Mouse (Mus musculus) liver, embryonic 14.5 days (tissue): ENCODE results near the gene Opcml. TPM values are rescaled to one million over a fixed set of nuclear protein-coding genes. Genes with fewer than 3 reads are reported as not detected.

ENCODE experiments used
- ATAC-seq: fragments of 200-750 bp; cut with Nextera tagmentation; 2 replicates; pipeline ENCODE4 v1.8.0; 2017; ENCODE audit warnings: moderate number of reproducible peaks, mild to moderate bottlenecking, moderate library complexity; ENCODE audit not compliant: insufficient read depth
- DNase-seq, 3 experiments: peaks; one replicate each; pipeline ENCODE4 v3.0.0-alpha.2; 2012 to 2013; ENCODE audit warnings: low read depth in 3 of 3, low spot score in 3 of 3
- H3K27ac ChIP-seq: fragments of 300-500 bp; sonication (generic); 2 replicates; pipeline ENCODE4 v1.5.1; 2014; ENCODE audit warnings: moderate library complexity, mild to moderate bottlenecking, control low read depth, inconsistent platforms
- H3K27me3 ChIP-seq: fragments of 300-500 bp; sonication (generic); 2 replicates; pipeline ENCODE4 v1.6.1; 2014; ENCODE audit warnings: mild to moderate bottlenecking, low read length, moderate library complexity; ENCODE audit not compliant: control insufficient read depth, insufficient read depth
- H3K36me3 ChIP-seq: fragments of 300-500 bp; sonication (generic); replicated peaks from 2 replicates; pipeline ENCODE4 v1.6.1; 2014; ENCODE audit warnings: low read depth; ENCODE audit not compliant: control insufficient read depth, insufficient read depth
- H3K4me1 ChIP-seq, 2 experiments: fragments of 200-500 bp in 1 of 2; fragments of 300-500 bp in 1 of 2; sonication (generic) in 1 of 2; replicated peaks; 2 replicates each; pipeline ENCODE4 v1.6.1; 2012 to 2014; ENCODE audit warnings: antibody characterized with exemption in 1 of 2, inconsistent platforms in 1 of 2, low read length in 1 of 2; ENCODE audit not compliant: control insufficient read depth in 2 of 2, insufficient read depth in 2 of 2
- H3K4me2 ChIP-seq: fragments of 300-500 bp; sonication (generic); 2 replicates; pipeline ENCODE4 v1.6.1; 2014; ENCODE audit warnings: low read depth, mild to moderate bottlenecking, control low read depth, moderate library complexity
- H3K4me3 ChIP-seq, 2 experiments: fragments of 200-500 bp in 1 of 2; fragments of 300-500 bp in 1 of 2; sonication (generic) in 1 of 2; 2 replicates each; pipeline ENCODE4 v1.5.1; 2012 to 2014; ENCODE audit warnings: low read depth in 2 of 2, low read length in 2 of 2, mild to moderate bottlenecking in 2 of 2, control low read depth in 1 of 2, inconsistent platforms in 1 of 2, moderate library complexity in 1 of 2; ENCODE audit not compliant: insufficient read depth in 1 of 2
- H3K9ac ChIP-seq: fragments of 300-500 bp; sonication (generic); replicated peaks from 2 replicates; pipeline ENCODE4 v1.6.1; 2014; ENCODE audit warnings: mild to moderate bottlenecking, control low read depth, moderate library complexity
- H3K9me3 ChIP-seq: fragments of 300-500 bp; sonication (generic); 2 replicates; pipeline ENCODE4 v1.6.1; 2016; ENCODE audit warnings: low read length, mixed read lengths; ENCODE audit not compliant: control insufficient read depth
- CTCF ChIP-seq: IDR thresholded peaks from 2 replicates; pipeline ENCODE4 v1.5.1; 2016; ENCODE audit warnings: antibody characterized with exemption, low read depth, control low read depth
- EP300 ChIP-seq: IDR thresholded peaks from 2 replicates; pipeline ENCODE4 v1.6.1; 2016; ENCODE audit warnings: antibody characterized with exemption, low read depth
- WGBS: fragments of 180-500 bp; shearing (Covaris S2); extraction: QIAGEN DNeasy Blood & Tissue Kit; methylation state at CpG from one replicate; pipeline ENCODE4 v1.1.7; 2014; ENCODE audit not compliant: insufficient replicate concordance; 5-methylcytosine and 5-hydroxymethylcytosine counted together
- polyA plus RNA-seq, 2 experiments: library from polyadenylated mRNA; depleted of rRNA in 1 of 2; stranded (reverse) in 1 of 2; unstranded in 1 of 2; fragments of >200 nt; fragmentation: Nextera tagmentation in 1 of 2; extraction: Ambion mirVana in 1 of 2; gene quantifications; 2 replicates each; pipeline versions ENCODE4 v1.2.1 to v1.2.3; 2012 to 2014

Gene Opcml
- polyA plus RNA-seq, 2 experiments = 0.03 TPM; not detected in 1

GRCm38 (mm10) chr9:27804461-27804860 lies 13.9 kb downstream of the Opcml start:
- H3K27me3 ChIP-seq = no peaks in the 10 kb centered on the region
- WGBS = 61% methylated on average over 3 of the region's 3 CpGs
- H3K9me3 ChIP-seq = no peaks in the 10 kb centered on the region
- no peaks in the 10 kb centered on the region for H3K4me1 ChIP-seq
- DNase-seq = no peak
- H3K4me2 ChIP-seq = no peak overlapping the region
- H3K4me3 ChIP-seq = no peak overlapping the region
- ATAC-seq = no peak
- H3K27ac ChIP-seq = no peak overlapping the region
- TF ChIP-seq CTCF (no peak), EP300 (no peak)
- no peaks in the 10 kb centered on the region for H3K36me3 ChIP-seq
- H3K9ac ChIP-seq = no peak overlapping the region

DNA sequence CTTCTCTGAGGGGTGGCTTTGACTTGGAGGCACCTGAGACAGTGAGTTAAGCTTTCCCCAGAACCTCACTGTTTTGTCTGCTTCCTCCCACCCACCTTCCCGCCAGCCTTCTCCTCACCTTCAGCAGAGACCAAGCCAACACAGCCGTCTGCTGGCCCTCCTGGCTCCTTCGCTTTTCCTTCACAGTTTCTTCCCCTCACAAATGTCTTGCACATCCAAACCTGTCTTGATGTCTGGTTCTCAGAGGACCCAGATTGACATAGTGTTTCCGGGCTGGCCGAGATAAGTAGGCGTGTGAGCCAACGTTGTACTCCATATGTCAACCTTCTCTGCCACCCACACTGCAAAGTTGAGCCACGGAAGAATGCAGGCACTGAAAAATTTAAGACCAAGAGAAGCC lies 19.2 kb downstream of the Opcml start:
- ATAC-seq = no peak
- WGBS = 66% methylated on average over 8 of the region's 8 CpGs
- Histone ChIP-seq H3K9ac (no peak overlapping the region), H3K4me1 (no peaks in the 10 kb centered on the region), H3K4me3 (no peak overlapping the region), H3K9me3 (no peaks in the 10 kb centered on the region), H3K36me3 (no peaks in the 10 kb centered on the region), H3K27ac (no peak overlapping the region), H3K27me3 (no peaks in the 10 kb centered on the region), H3K4me2 (no peak overlapping the region)
- no peak for TF ChIP-seq CTCF
- TF ChIP-seq EP300 = no peak
- DNase-seq = no peak

DNA sequence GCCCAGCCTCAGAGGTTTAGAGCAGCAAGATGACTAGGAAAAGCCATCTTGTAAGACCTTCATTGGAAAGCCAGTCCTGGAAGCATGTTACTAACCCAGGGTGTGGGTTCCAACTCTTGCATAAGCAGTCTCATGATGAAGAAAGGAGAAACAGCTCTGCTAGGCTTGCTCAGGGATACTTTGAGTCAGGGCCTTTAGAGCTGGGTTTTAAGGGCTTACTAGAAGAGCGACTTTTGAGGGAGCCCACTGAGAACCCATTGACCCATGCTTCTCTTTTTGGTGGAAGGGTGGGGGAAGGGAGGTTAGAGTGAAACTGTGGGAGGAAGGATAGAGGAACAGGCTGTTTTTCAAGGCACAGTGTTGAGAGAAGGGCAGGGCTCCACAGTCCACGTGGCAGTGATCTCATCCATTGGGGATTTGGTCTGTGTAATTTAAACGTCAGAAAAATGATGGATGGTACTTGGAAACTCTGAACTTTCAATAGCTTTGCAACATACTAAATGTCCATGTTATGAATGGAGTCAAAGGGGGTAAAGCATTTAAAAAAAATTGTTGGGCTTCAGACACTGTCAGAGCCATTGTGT lies 22.7 kb downstream of the Opcml start:
- no peaks in the 10 kb centered on the region for H3K9me3 ChIP-seq
- no peak overlapping the region for H3K4me2 ChIP-seq
- ATAC-seq (no peak), DNase-seq (no peak)
- no peak overlapping the region for H3K27ac ChIP-seq
- H3K27me3 ChIP-seq = no peaks in the 10 kb centered on the region
- no peak for TF ChIP-seq CTCF
- no peak for TF ChIP-seq EP300
- no peak overlapping the region for H3K4me3 ChIP-seq
- no peaks in the 10 kb centered on the region for H3K36me3 ChIP-seq
- H3K4me1 ChIP-seq = no peaks in the 10 kb centered on the region
- no peak overlapping the region for H3K9ac ChIP-seq
- 22% methylated on average over 3 of the region's 3 CpGs for WGBS

DNA sequence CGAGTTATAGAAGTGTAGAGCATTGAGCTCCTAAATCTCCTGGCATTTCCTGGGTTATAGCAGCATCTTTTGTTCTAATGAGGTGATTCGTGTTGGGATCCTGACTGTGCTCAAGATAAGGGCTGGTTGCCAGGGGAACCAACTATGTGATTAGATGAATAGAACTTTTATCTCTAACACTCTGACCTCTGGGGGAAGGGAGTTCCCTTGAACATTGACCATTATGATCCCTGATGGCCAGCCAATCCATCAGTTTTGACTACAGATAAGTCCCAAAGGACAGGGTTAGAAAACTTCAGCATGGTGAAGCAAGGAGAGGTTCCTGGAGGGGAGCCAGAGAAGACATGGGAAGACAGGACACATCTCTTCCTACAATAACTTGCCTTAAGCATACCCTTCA lies 23.6 kb downstream of the Opcml start:
- DNase-seq (no peak), ATAC-seq (no peak)
- Histone ChIP-seq H3K4me1 (no peaks in the 10 kb centered on the region), H3K4me3 (no peak overlapping the region), H3K4me2 (no peak overlapping the region), H3K9ac (no peak overlapping the region), H3K27me3 (no peaks in the 10 kb centered on the region), H3K27ac (no peak overlapping the region), H3K9me3 (no peaks in the 10 kb centered on the region), H3K36me3 (no peaks in the 10 kb centered on the region)
- TF ChIP-seq CTCF = no peak
- TF ChIP-seq EP300 = no peak
- 10% methylated on average over 2 of the region's 2 CpGs for WGBS

DNA sequence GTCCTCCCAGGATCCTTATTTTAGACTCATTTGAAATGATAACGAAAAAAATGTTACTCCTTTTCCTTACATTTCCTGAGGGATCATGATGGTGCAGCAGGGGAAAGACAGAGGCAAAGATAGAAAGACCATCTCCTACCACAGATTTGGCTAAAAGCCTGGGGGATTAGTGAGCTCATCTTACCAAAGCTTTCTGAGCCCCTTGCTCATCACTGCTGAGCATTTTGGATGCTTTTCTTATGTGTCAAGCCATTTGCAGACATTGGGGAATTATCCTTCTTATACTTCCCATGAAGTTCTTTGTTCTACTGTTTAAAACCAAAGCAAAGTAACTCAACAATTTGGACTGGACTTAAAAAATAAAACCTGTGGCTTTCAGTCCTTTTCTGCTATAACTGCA lies 30.6 kb downstream of the Opcml start:
- no peak for ATAC-seq
- H3K9ac ChIP-seq = no peak overlapping the region
- no peak overlapping the region for H3K4me3 ChIP-seq
- H3K4me1 ChIP-seq = no peaks in the 10 kb centered on the region
- no peak overlapping the region for H3K27ac ChIP-seq
- no peaks in the 10 kb centered on the region for H3K36me3 ChIP-seq
- no peak for DNase-seq
- TF ChIP-seq EP300 = no peak
- no peak for TF ChIP-seq CTCF
- no peaks in the 10 kb centered on the region for H3K9me3 ChIP-seq
- no peaks in the 10 kb centered on the region for H3K27me3 ChIP-seq
- WGBS = 29% methylated on average over 1 of the region's 1 CpGs
- H3K4me2 ChIP-seq = no peak overlapping the region
